Mouse (Mus musculus) intestine, postnatal 0 days (tissue): ENCODE results near the gene Ube4b. TPM values are rescaled to one million over a fixed set of nuclear protein-coding genes. Genes with fewer than 3 reads are reported as not detected.

Experiments used
- ATAC-seq: fragments of 200-750 bp; cut with Nextera tagmentation; 2 replicates; pipeline ENCODE4 v1.8.0; 2017; ENCODE audit warnings: mild to moderate bottlenecking, moderate TSS enrichment, moderate library complexity
- H3K27ac ChIP-seq: fragments of 300-500 bp; sonication (generic); 2 replicates; pipeline ENCODE4 v1.5.1; 2014; ENCODE audit warnings: mild to moderate bottlenecking, low read depth, low read length, moderate library complexity
- H3K27me3 ChIP-seq: fragments of 300-500 bp; sonication (generic); replicated peaks from 2 replicates; pipeline ENCODE4 v1.6.1; 2014; ENCODE audit warnings: low read length, mixed read lengths; ENCODE audit not compliant: control insufficient read depth, insufficient read depth
- H3K36me3 ChIP-seq: fragments of 300-500 bp; sonication (generic); 2 replicates; pipeline ENCODE4 v1.6.1; 2014; ENCODE audit warnings: mild to moderate bottlenecking, moderate library complexity; ENCODE audit not compliant: control insufficient read depth, insufficient read depth
- H3K4me1 ChIP-seq: fragments of 300-500 bp; sonication (generic); replicated peaks from 2 replicates; pipeline ENCODE4 v1.6.1; 2014; ENCODE audit warnings: antibody characterized with exemption, low read length, mixed read lengths; ENCODE audit not compliant: control insufficient read depth, insufficient read depth
- H3K4me2 ChIP-seq: fragments of 300-500 bp; sonication (generic); replicated peaks from 2 replicates; pipeline ENCODE4 v1.6.1; 2014; ENCODE audit warnings: low read depth, mild to moderate bottlenecking, moderate library complexity
- H3K4me3 ChIP-seq: fragments of 300-500 bp; sonication (generic); 2 replicates; pipeline ENCODE4 v1.5.1; 2014; ENCODE audit warnings: low read depth, low read length
- H3K9ac ChIP-seq: fragments of 300-500 bp; sonication (generic); 2 replicates; pipeline ENCODE4 v1.6.1; 2014; ENCODE audit warnings: mild to moderate bottlenecking, low read depth, low read length
- H3K9me3 ChIP-seq: fragments of 300-500 bp; sonication (generic); 2 replicates; pipeline ENCODE4 v1.6.1; 2016; ENCODE audit warnings: mixed run types; ENCODE audit not compliant: control insufficient read depth
- CTCF ChIP-seq: sonication (generic); IDR thresholded peaks from 2 replicates; pipeline ENCODE4 v1.5.1; 2016; ENCODE audit warnings: low read depth, mild to moderate bottlenecking, control low read depth, antibody characterized with exemption, moderate library complexity
- WGBS: fragments of 180-500 bp; shearing (Covaris S2); extraction: QIAGEN DNeasy Blood & Tissue Kit; methylation state at CpG from one replicate; pipeline ENCODE4 v1.1.7; 2014; 5-methylcytosine and 5-hydroxymethylcytosine counted together
- polyA plus RNA-seq: library from polyadenylated mRNA; unstranded; fragments of >200 nt; fragmentation: Nextera tagmentation; extraction: Ambion mirVana; gene quantifications from 2 replicates; pipeline ENCODE4 v1.2.1, GENCODE M21; 2015

The Ube4b gene
- polyA plus RNA-seq, 1 experiment from 2014 or later: 47.2 TPM

DNA sequence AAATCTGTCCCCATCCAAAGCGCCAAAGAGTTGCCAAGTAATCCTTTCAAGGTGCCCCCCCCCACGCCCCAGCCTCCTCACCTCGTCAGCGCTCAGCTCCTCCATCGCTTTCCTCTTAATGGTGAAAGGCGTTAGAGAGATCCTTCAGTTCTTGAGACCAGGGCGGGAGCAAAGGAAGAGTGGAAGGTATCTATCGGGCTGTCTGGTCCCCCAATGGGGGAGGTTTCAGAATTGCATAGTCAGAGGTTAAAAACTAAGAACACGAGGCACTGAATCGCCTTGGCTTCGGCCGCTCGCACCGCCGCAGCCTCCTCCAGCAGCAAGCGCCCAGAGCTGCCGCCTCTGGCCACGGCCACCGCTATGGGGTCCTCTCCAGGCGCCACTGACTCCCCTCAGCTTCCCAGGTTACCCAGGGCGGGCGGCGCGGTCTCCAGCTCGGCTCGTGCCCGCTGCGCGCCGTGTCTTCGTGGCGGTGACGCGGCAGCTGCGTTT lies 702 bp downstream of the Ube4b start:
- TF ChIP-seq CTCF: no peak
- peak overlapping the region; percentile 98 for H3K9ac ChIP-seq
- no peaks in the 10 kb centered on the region for H3K36me3 ChIP-seq
- H3K9me3 ChIP-seq: no peaks in the 10 kb centered on the region
- WGBS: under 1% methylated on average over 35 of the region's 35 CpGs
- H3K27me3 ChIP-seq: no peaks in the 10 kb centered on the region
- no peaks in the 10 kb centered on the region for H3K4me1 ChIP-seq
- peak overlapping the region; percentile 99 for H3K4me3 ChIP-seq
- ATAC-seq: peak; percentile 46
- H3K4me2 ChIP-seq: peak overlapping the region; percentile 84
- H3K27ac ChIP-seq: peak overlapping the region; percentile 97

- Histone ChIP-seq H3K36me3 (0 out of 2 replicates have a peak, but pooled peaks cover under 1% of the 10 kb centered on the region), H3K9me3 (no peaks in the 10 kb centered on the region), H3K4me2 (peak overlapping the region; percentile 84), H3K27me3 (no peaks in the 10 kb centered on the region), H3K27ac (no peak overlapping the region; the same call in 1 of the 2 replicates), H3K9ac (peak overlapping the region; percentile 98), H3K4me3 (peak overlapping the region; percentile 99), H3K4me1 (no peaks in the 10 kb centered on the region)
- TF ChIP-seq CTCF: no peak
- no peak for ATAC-seq
- 3% methylated on average over 9 of the region's 9 CpGs for WGBS
Observed at GRCm38 (mm10) chr4:149424755-149425154, 1.8 kb downstream of the Ube4b start.

GRCm38 (mm10) chr4:149417854-149418365 lies 8.6 kb downstream of the Ube4b start:
- WGBS: 72% methylated on average over 5 of the region's 5 CpGs
- TF ChIP-seq CTCF: no peak
- Histone ChIP-seq H3K36me3 (peaks cover 8% of the 10 kb centered on the region; the same call in 1 of the 2 replicates), H3K27me3 (no peaks in the 10 kb centered on the region), H3K4me3 (no peak overlapping the region), H3K9ac (no peak overlapping the region), H3K4me2 (no peak overlapping the region), H3K27ac (peak overlapping the region; percentile 57), H3K4me1 (peaks cover 7% of the 10 kb centered on the region; the same call in 1 of the 2 replicates), H3K9me3 (no peaks in the 10 kb centered on the region)
- ATAC-seq: no peak

DNA sequence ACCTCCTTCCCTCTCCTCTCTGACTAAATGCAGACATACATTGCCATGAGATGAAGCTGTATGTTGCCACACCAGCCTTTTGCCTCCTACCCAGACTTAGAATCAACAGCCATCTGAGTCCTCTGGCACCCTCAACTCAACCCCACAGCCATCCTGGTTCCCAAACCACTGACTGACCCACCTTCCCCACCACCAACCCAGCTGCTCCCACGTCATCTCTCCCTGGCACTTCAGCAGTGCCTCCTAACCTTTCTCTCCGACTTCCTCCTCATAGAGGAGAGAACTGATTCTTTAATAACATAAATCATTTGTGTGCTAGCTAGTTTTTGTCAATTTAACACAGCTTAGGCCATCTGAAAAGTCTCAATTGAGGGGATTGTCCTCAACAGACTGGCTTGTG lies 9.6 kb downstream of the Ube4b start:
- Histone ChIP-seq H3K27ac (peak overlapping the region; percentile 92), H3K36me3 (peaks cover 14% of the 10 kb centered on the region; the same call in 1 of the 2 replicates), H3K9me3 (no peaks in the 10 kb centered on the region), H3K4me3 (no peak overlapping the region), H3K27me3 (no peaks in the 10 kb centered on the region), H3K9ac (no peak overlapping the region), H3K4me2 (no peak overlapping the region), H3K4me1 (peaks cover 7% of the 10 kb centered on the region; the same call in 1 of the 2 replicates)
- 72% methylated on average over 2 of the region's 2 CpGs for WGBS
- no peak for TF ChIP-seq CTCF
- ATAC-seq: no peak

GRCm38 (mm10) chr4:149416417-149416816 lies 10.1 kb downstream of the Ube4b start:
- peaks cover 7% of the 10 kb centered on the region; the same call in 1 of the 2 replicates for H3K4me1 ChIP-seq
- ATAC-seq: peak; percentile 4; the same call in 1 of the 2 replicates
- peak overlapping the region; percentile 37 for H3K4me2 ChIP-seq
- H3K9me3 ChIP-seq: no peaks in the 10 kb centered on the region
- TF ChIP-seq CTCF: no peak
- peak overlapping the region; percentile 92 for H3K27ac ChIP-seq
- no peaks in the 10 kb centered on the region for H3K27me3 ChIP-seq
- H3K4me3 ChIP-seq: no peak overlapping the region
- WGBS: 62% methylated on average over 10 of the region's 10 CpGs
- peak overlapping the region; percentile 34; the same call in 1 of the 2 replicates for H3K9ac ChIP-seq
- H3K36me3 ChIP-seq: peaks cover 15% of the 10 kb centered on the region; the same call in 1 of the 2 replicates

DNA sequence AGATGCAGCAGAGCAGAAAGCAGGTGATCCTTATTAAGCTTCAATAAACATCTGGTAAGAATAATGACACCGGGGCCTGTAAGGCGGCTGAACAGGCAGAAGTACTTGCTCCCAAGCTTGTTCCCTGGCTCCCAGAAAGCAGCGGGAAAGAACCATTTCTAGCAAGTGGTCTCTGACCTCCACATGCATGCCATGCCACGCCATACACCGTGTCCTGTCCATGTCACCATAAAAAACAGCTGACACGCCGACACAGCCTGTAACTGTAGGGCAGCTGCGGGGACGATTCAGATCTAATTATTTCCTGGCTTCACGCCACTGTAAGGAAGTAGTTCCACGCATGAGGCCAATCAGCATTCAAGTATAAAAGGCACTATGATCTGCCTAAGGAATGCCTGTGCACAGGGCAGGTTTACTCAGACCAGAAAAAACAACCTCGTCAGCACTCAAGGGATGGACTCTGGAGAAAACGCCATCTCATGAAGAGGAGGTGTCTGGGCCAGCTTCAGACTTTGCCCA lies 10.8 kb downstream of the Ube4b start:
- 14% methylated on average over 13 of the region's 13 CpGs for WGBS
- Histone ChIP-seq H3K9me3 (no peaks in the 10 kb centered on the region), H3K4me2 (peak overlapping the region; percentile 37)

More for the DNA sequence above, 10.8 kb downstream of the Ube4b start:
- Histone ChIP-seq H3K4me1 (peaks cover 7% of the 10 kb centered on the region; the same call in 1 of the 2 replicates), H3K4me3 (no peak overlapping the region), H3K27ac (peak overlapping the region; percentile 92), H3K27me3 (no peaks in the 10 kb centered on the region), H3K9ac (no peak overlapping the region; the same call in 1 of the 2 replicates), H3K36me3 (peaks cover 15% of the 10 kb centered on the region; the same call in 1 of the 2 replicates)
- TF ChIP-seq CTCF: no peak
- ATAC-seq: peak; percentile 93
